Mouse (Mus musculus) forebrain, postnatal 0 days (tissue): ENCODE measurements around the gene Ndufb5. TPM values are rescaled to one million over a fixed set of nuclear protein-coding genes. Genes with fewer than 3 reads are reported as not detected.
A peak's percentile ranks its signal among the peaks of the same experiment; 100 is the strongest.
"Not testable (repeated sequence)": the region's sequence is repeated elsewhere in the genome, so short reads cannot be mapped to it uniquely, and the experiment has no call there.

Experiments used
- ATAC-seq: fragments of 200-750 bp; cut with Nextera tagmentation; 2 replicates; pipeline ENCODE4 v1.8.0; 2017; ENCODE audit warnings: mild to moderate bottlenecking, moderate library complexity
- DNase-seq: peaks from one replicate; pipeline ENCODE4 v3.0.0-alpha.2; 2015
- H3K27ac ChIP-seq: fragments of 300-500 bp; sonication (generic); 2 replicates; pipeline ENCODE4 v1.5.1; 2014; ENCODE audit warnings: low read depth, mild to moderate bottlenecking, antibody characterized with exemption, low read length, moderate library complexity, mixed read lengths
- H3K27me3 ChIP-seq: fragments of 300-500 bp; sonication (generic); 2 replicates; pipeline ENCODE4 v1.6.1; 2014; ENCODE audit warnings: mild to moderate bottlenecking, low read length, mixed read lengths; ENCODE audit not compliant: insufficient read depth
- H3K36me3 ChIP-seq: fragments of 300-500 bp; sonication (generic); 2 replicates; pipeline ENCODE4 v1.6.1; 2014; ENCODE audit warnings: mild to moderate bottlenecking, moderate library complexity; ENCODE audit not compliant: insufficient read depth
- H3K4me1 ChIP-seq: fragments of 300-500 bp; sonication (generic); 2 replicates; pipeline ENCODE4 v1.6.1; 2014; ENCODE audit warnings: antibody characterized with exemption; ENCODE audit not compliant: insufficient read depth
- H3K4me2 ChIP-seq: fragments of 300-500 bp; sonication (generic); 2 replicates; pipeline ENCODE4 v1.6.1; 2014; ENCODE audit warnings: low read depth, mild to moderate bottlenecking, moderate library complexity
- H3K4me3 ChIP-seq: fragments of 300-500 bp; sonication (generic); 2 replicates; pipeline ENCODE4 v1.5.1; 2014; ENCODE audit warnings: low read depth, low read length, mixed read lengths
- H3K9ac ChIP-seq: fragments of 300-500 bp; sonication (generic); 2 replicates; pipeline ENCODE4 v1.6.1; 2014; ENCODE audit warnings: mild to moderate bottlenecking
- H3K9me3 ChIP-seq: fragments of 300-500 bp; sonication (generic); 2 replicates; pipeline ENCODE4 v1.6.1; 2016; ENCODE audit warnings: low read length
- CTCF ChIP-seq: sonication (generic); IDR thresholded peaks from 2 replicates; pipeline ENCODE4 v1.5.1; 2016; ENCODE audit warnings: antibody characterized with exemption, control low read depth, low read depth
- WGBS: fragments of 180-500 bp; shearing (Covaris S2); extraction: QIAGEN DNeasy Blood & Tissue Kit; methylation state at CpG from one replicate; pipeline ENCODE4 v1.1.7; 2014; 5-methylcytosine and 5-hydroxymethylcytosine counted together
- polyA plus RNA-seq: library from polyadenylated mRNA; unstranded; fragments of >200 nt; fragmentation: Nextera tagmentation; extraction: Ambion mirVana; gene quantifications from 2 replicates; pipeline ENCODE4 v1.2.1, GENCODE M21; 2015
- total RNA-seq: library from RNA; depleted of rRNA; stranded (reverse); fragments of >200 nt; gene quantifications from 2 replicates; pipeline ENCODE4 v1.2.3, GENCODE M21; 2014

The Ndufb5 gene
- total and polyA plus RNA-seq, 2 experiments from 2014 or later = 338 to 418 TPM

DNA sequence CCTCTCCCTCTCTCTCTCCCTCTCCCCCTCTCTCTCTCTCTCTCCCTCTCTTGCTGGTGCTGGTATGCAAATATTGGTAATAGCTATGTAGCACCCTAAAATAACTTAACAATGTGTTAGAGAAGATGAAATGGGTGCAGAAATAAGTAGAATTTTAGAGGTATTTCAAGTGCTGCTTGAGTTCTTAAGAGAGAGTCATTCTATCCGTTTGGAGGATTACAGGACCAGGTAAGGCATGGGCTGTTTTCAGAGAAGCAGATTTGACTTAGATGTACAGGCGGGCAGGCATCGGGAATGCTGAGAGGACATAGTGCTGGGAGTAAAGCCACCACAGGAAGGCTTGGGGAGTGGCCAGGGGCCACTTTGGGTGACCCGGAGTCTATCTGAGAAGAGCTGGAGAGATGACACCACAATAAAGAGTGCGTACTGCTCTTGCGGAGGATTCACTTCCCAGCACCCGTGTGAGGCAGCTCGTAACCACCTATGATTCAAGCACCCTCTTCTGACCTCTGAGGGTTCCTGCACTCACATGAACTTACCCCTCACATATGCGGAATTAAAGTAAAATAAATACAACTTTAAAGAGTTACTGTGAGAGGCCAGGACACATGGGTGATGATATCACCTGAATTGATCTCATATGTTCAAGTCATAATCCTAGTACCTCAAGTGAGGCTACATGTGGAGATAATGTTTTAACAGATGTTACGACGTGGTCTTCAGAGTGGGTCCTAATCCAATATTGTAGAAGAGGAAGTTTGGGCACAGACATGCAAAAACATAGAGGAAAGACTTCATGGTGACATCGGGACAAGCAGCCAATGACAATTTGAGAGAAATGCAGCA lies 41.8 kb upstream of the Ndufb5 start:
- Histone ChIP-seq H3K4me3 (no peak overlapping the region), H3K27ac (no peak overlapping the region), H3K27me3 (no peaks in the 10 kb centered on the region), H3K4me2 (no peak overlapping the region), H3K36me3 (no peaks in the 10 kb centered on the region), H3K4me1 (no peaks in the 10 kb centered on the region), H3K9ac (no peak overlapping the region), H3K9me3 (no peaks in the 10 kb centered on the region)
- no peak for DNase-seq
- 84% methylated on average over 12 of the region's 12 CpGs for WGBS
- no peak for ATAC-seq
- 0 out of 2 replicates have a peak, but pooled peaks have one; percentile 5 for TF ChIP-seq CTCF

DNA sequence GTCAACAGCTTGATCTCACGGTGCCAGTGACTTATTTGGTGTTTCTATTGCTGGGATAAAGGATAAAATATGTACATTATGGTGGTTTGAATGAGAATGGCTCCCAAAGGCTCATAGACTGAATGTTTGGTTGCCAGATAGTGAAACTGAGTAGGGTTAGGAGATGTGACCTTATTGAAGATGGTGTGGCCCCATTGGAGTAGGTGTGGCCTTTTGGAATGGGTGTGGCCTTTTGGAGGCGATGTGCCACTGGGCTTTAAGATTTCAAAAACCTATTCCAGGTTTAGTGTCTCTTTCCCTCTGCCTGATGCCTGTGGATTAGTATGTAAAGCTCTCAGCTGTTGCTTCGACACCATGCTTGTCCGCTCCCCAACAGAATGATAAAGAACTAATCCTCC lies 41.2 kb upstream of the Ndufb5 start:
- DNase-seq = no peak
- H3K9me3 ChIP-seq = no peaks in the 10 kb centered on the region
- H3K9ac ChIP-seq = no peak overlapping the region
- ATAC-seq = no peak
- 80% methylated on average over 4 of the region's 4 CpGs for WGBS
- no peaks in the 10 kb centered on the region for H3K36me3 ChIP-seq
- H3K4me2 ChIP-seq = no peak overlapping the region
- H3K27ac ChIP-seq = no peak overlapping the region
- no peak overlapping the region for H3K4me3 ChIP-seq
- no peaks in the 10 kb centered on the region for H3K27me3 ChIP-seq
- H3K4me1 ChIP-seq = no peaks in the 10 kb centered on the region
- TF ChIP-seq CTCF = no peak

GRCm38 (mm10) chr3:32698228-32698863 lies 38.4 kb upstream of the Ndufb5 start:
- H3K4me2 ChIP-seq = no peak overlapping the region
- DNase-seq (peak; percentile 94), ATAC-seq (peak; percentile 92)
- no peak overlapping the region for H3K27ac ChIP-seq
- no peaks in the 10 kb centered on the region for H3K4me1 ChIP-seq
- no peak overlapping the region for H3K4me3 ChIP-seq
- H3K9me3 ChIP-seq = no peaks in the 10 kb centered on the region
- no peaks in the 10 kb centered on the region for H3K27me3 ChIP-seq
- 29% methylated on average over 7 of the region's 7 CpGs for WGBS
- TF ChIP-seq CTCF = peak; percentile 93
- no peaks in the 10 kb centered on the region for H3K36me3 ChIP-seq
- no peak overlapping the region for H3K9ac ChIP-seq

DNA sequence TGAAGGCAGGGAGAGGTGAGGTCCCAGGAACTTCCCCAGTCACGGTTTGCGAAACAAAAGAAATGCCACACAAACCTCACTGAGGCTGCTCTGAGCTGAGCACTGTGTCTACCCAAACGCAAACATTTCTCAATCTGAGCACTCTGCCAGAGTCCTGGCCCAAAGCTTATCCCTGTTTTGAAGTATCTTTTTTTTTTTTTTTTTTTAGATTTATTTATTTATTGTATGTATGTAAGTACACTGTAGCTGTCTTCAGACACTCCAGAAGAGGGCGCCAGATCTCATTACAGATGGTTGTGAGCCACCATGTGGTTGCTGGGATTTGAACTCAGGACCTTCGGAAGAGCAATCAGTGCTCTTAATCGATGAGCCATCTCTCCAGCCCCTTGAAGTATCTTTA lies 32.8 kb upstream of the Ndufb5 start:
- not testable (repeated sequence) for H3K4me1 ChIP-seq, H3K36me3 ChIP-seq, H3K4me3 ChIP-seq, DNase-seq, H3K27ac ChIP-seq, H3K4me2 ChIP-seq, ATAC-seq, H3K27me3 ChIP-seq, H3K9ac ChIP-seq, H3K9me3 ChIP-seq
- 92% methylated on average over 6 of the region's 6 CpGs for WGBS

- H3K9ac ChIP-seq, H3K27ac ChIP-seq, H3K4me1 ChIP-seq, H3K36me3 ChIP-seq, ATAC-seq, DNase-seq, H3K27me3 ChIP-seq, H3K9me3 ChIP-seq, H3K4me3 ChIP-seq, H3K4me2 ChIP-seq: not testable (repeated sequence)
- 89% methylated on average over 10 of the region's 10 CpGs for WGBS
These were observed 32.2 kb upstream of the Ndufb5 start for GRCm38 (mm10) chr3:32704632-32705031.

DNA sequence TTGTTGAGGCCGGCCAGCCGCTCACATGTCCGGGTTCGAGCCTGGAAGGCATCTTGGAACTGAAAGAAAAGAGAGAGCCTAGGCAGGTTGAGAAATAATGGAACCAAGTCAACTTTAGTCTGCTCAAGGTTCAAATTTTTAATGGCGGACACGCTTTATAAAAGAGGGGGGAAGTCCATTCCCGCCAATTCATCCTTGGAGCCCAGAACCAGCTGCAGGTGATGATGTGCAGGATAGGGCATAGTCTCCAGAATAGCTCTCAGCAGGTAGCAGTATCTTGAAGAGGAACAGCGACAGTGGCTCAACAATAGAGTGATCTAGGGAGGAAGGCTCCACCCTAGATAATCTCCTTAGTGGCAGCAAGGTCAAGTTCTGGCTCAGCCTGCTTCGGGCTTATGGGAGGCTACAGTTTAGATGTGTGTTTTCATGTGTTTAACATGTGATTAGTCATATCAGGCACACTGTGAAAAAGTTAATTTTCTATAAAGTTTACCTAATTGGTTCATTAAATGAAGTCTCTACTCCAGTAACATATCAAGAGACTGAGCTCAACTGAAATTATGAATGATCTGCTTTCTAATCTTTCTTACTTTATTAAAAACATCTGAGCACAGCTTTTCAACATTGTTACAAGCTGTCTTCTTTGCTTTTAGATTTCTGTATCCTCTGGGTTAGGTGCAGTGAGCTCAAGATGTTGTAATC lies 31.0 kb upstream of the Ndufb5 start, which contains the start of gene Actl6a:
Gene Actl6a, plus strand, starts transcription at position 652 of the 702 bp plus-strand sequence.
- not testable (repeated sequence) for H3K4me1 ChIP-seq, H3K27ac ChIP-seq, H3K9ac ChIP-seq, H3K9me3 ChIP-seq, H3K4me3 ChIP-seq, H3K4me2 ChIP-seq, ATAC-seq, H3K27me3 ChIP-seq, H3K36me3 ChIP-seq, DNase-seq
- WGBS = 82% methylated on average over 9 of the region's 9 CpGs

DNA sequence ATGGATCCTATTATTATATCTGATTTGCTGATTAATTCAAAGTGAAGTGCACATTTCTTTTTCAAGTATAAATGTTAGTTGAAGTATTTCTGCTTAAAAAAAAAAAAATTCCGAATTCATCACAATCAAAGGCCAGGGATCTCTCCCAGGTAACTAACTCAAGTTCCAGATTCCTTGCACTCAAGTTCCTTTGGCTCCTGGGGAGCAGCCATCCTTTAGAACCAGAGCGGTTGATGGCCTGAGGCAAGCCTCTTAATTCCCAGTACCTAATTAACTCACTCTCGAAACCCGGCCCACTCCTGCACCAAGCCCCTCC lies 28.8 kb upstream of the Ndufb5 start:
- under 1% methylated on average over 4 of the region's 4 CpGs for WGBS
- H3K36me3 ChIP-seq = peaks cover 14% of the 10 kb centered on the region
- peak overlapping the region; percentile 71 for H3K4me3 ChIP-seq
- H3K27me3 ChIP-seq = no peaks in the 10 kb centered on the region
- no peaks in the 10 kb centered on the region for H3K9me3 ChIP-seq
- peak overlapping the region; percentile 83; the same call in 1 of the 2 replicates for H3K27ac ChIP-seq
- no peak for TF ChIP-seq CTCF
- peak overlapping the region; percentile 84 for H3K4me2 ChIP-seq
- no peak for DNase-seq
- ATAC-seq = no peak
- 0 out of 2 replicates have a peak overlapping the region, but pooled peaks have one; percentile 83 for H3K9ac ChIP-seq
- peaks cover 4% of the 10 kb centered on the region; the same call in 1 of the 2 replicates for H3K4me1 ChIP-seq
